Mouse (Mus musculus): ENCODE measurements around the gene Xrcc1. TPM values are rescaled to one million over a fixed set of nuclear protein-coding genes. Genes with fewer than 3 reads are reported as not detected.

Gene Xrcc1
- 24.9 and 25.5 TPM in 2 replicates for polyA plus RNA-seq (2021; fragmentation: Nextera tagmentation)
- long read RNA-seq, experiment 1, transcript Xrcc1-201 (17 exons, 2,155 nt) = major isoform, 113 of 148 reads
- long read RNA-seq, experiment 1, partial matches to known transcripts = 3 of 148 reads
- long read RNA-seq, experiment 1, other reads (novel, unspliced or antisense) = 30 of 148 reads
- long read RNA-seq, experiment 2, transcript Xrcc1-201 (17 exons, 2,155 nt) = major isoform, 20 of 29 reads
- long read RNA-seq, experiment 2, partial matches to known transcripts = 3 of 29 reads
- long read RNA-seq, experiment 2, other reads (novel, unspliced or antisense) = 6 of 29 reads

GRCm38 (mm10) chr7:24546068-24546614 is at the start of gene Xrcc1, which contains the start of gene Pinlyp:
Xrcc1 (plus strand) TSS chr7:24546289.
Pinlyp (minus strand) TSS chr7:24546118.

GRCm38 (mm10) chr7:24506838-24507725 is 39.0 kb upstream of the Xrcc1 start, which contains the start of gene Zfp428:
Zfp428 (plus strand) TSS chr7:24507006.

GRCm38 (mm10) chr7:24512355-24512754 is 33.7 kb upstream of the Xrcc1 start, which contains the start of gene AC161166.1:
AC161166.1 (minus strand) TSS chr7:24512455.

GRCm38 (mm10) chr7:24530062-24530931 is 15.8 kb upstream of the Xrcc1 start, which contains the start of gene Irgq:
Irgq (plus strand) TSS chr7:24530689.

GRCm38 (mm10) chr7:24587330-24588105 is 41.4 kb downstream of the Xrcc1 start, which contains the start of the genes Ethe1 and Zfp575:
Ethe1 (plus strand) TSS chr7:24587543.
Zfp575 (minus strand) TSS chr7:24587641.

GRCm38 (mm10) chr7:24610144-24610878 is 64.2 kb downstream of the Xrcc1 start, which contains the start of gene Phldb3:
Phldb3 (plus strand) TSS chr7:24610763.

Other genes with a start within 250 kb of the Xrcc1 start
- 10.9 and 15.1 TPM in 2 replicates for gene Zfp61, start 245.1 kb upstream of the Xrcc1 start, polyA plus RNA-seq (2021; fragmentation: Nextera tagmentation)
- 14.5 and 15.2 TPM in 2 replicates for gene Zfp94, start 229.6 kb upstream of the Xrcc1 start, polyA plus RNA-seq (2021; fragmentation: Nextera tagmentation)
- not detected in 2 replicates for gene Tescl, start 212.4 kb upstream of the Xrcc1 start, polyA plus RNA-seq (2021; fragmentation: Nextera tagmentation)
- gene Lypd5, start 197.1 kb upstream of the Xrcc1 start, polyA plus RNA-seq (2021; fragmentation: Nextera tagmentation) = not detected in 2 replicates
- gene Kcnn4, start 176.0 kb upstream of the Xrcc1 start, polyA plus RNA-seq (2021; fragmentation: Nextera tagmentation) = 0.45 and 0.63 TPM in 2 replicates
- 15.3 and 22.7 TPM in 2 replicates for gene Smg9, start 146.7 kb upstream of the Xrcc1 start, polyA plus RNA-seq (2021; fragmentation: Nextera tagmentation)
- gene Irgc1, start 94.0 kb upstream of the Xrcc1 start, polyA plus RNA-seq (2021; fragmentation: Nextera tagmentation) = 0.33 and 0.49 TPM in 2 replicates
- gene Plaur, start 83.8 kb upstream of the Xrcc1 start, polyA plus RNA-seq (2021; fragmentation: Nextera tagmentation) = 3.0 and 3.1 TPM in 2 replicates
- 6.4 and 35.9 TPM in 2 replicates for gene Cadm4, start 64.3 kb upstream of the Xrcc1 start, polyA plus RNA-seq (2021; fragmentation: Nextera tagmentation)
- 108 and 111 TPM in 2 replicates for gene Zfp428, start 39.3 kb upstream of the Xrcc1 start, polyA plus RNA-seq (2021; fragmentation: Nextera tagmentation)
- not detected in 2 replicates for gene AC161166.1, start 33.8 kb upstream of the Xrcc1 start, polyA plus RNA-seq (2021; fragmentation: Nextera tagmentation)
- 11.2 and 13.6 TPM in 2 replicates for gene Irgq, start 15.6 kb upstream of the Xrcc1 start, polyA plus RNA-seq (2021; fragmentation: Nextera tagmentation)
- gene Pinlyp, start 171 bp upstream of the Xrcc1 start, polyA plus RNA-seq (2021; fragmentation: Nextera tagmentation) = not detected in 2 replicates
- gene Ethe1, start 41.3 kb downstream of the Xrcc1 start, polyA plus RNA-seq (2021; fragmentation: Nextera tagmentation) = 30.8 and 34.3 TPM in 2 replicates
- 8.4 and 13.6 TPM in 2 replicates for gene Zfp575, start 41.4 kb downstream of the Xrcc1 start, polyA plus RNA-seq (2021; fragmentation: Nextera tagmentation)
- gene Phldb3, start 64.5 kb downstream of the Xrcc1 start, polyA plus RNA-seq (2021; fragmentation: Nextera tagmentation) = not detected in 2 replicates
- not detected in 2 replicates for gene Lypd3, start 90.3 kb downstream of the Xrcc1 start, polyA plus RNA-seq (2021; fragmentation: Nextera tagmentation)
- not detected in 2 replicates for gene Tex101, start 130.4 kb downstream of the Xrcc1 start, polyA plus RNA-seq (2021; fragmentation: Nextera tagmentation)
- not detected in 2 replicates for gene BC049730, start 163.0 kb downstream of the Xrcc1 start, polyA plus RNA-seq (2021; fragmentation: Nextera tagmentation)
- not detected in 2 replicates for gene Gm4763, start 180.6 kb downstream of the Xrcc1 start, polyA plus RNA-seq (2021; fragmentation: Nextera tagmentation)
- gene Cd177, start 214.0 kb downstream of the Xrcc1 start, polyA plus RNA-seq (2021; fragmentation: Nextera tagmentation) = not detected in 2 replicates
- gene Ceacam10, start 230.9 kb downstream of the Xrcc1 start, polyA plus RNA-seq (2021; fragmentation: Nextera tagmentation) = 0.28 TPM in 1 of 2 replicates, not detected in the other